Mouse (Mus musculus) lung, adult 2 months (tissue): ENCODE data around the gene Eya2.

Source experiments
- CTCF ChIP-seq: fragments of 200-500 bp; IDR thresholded peaks from 2 replicates; pipeline ENCODE4 v1.5.1; 2011; ENCODE audit warnings: mild to moderate bottlenecking, low read length, control low read depth; ENCODE audit not compliant: insufficient read depth
- POLR2A ChIP-seq: fragments of 200-500 bp; IDR thresholded peaks from 2 replicates; pipeline ENCODE4 v1.6.1; 2011; ENCODE audit warnings: low read depth, mild to moderate bottlenecking, control low read depth, low read length, borderline replicate concordance; ENCODE audit errors: extremely low read depth

GRCm38 (mm10) chr2:165622596-165622995, 27.8 kb downstream of the Eya2 start:
- TF ChIP-seq POLR2A (no peak), CTCF (no peak)
